9 mouse cellular contexts compared by ENCODE assay signal in genomic region chr3:79841475-79841874, GRCm38 (mm10). TPM values are rescaled to one million over a fixed set of nuclear protein-coding genes. Genes with fewer than 3 reads are reported as not detected.
DNase-seq lines count a peak whose midpoint lies in the region; ATAC-seq and TF ChIP-seq lines count a peak whose summit lies in the region.
"Had no signal": no experiment of that assay in that cellular context is flagged by ENCODE, and none has a peak within 500 bp of the region (broad histone marks: within the 10 kb centered on the region; RNA-seq: fewer than 3 reads in every experiment).

No protein-coding gene starts in this region.

- H3K9me3 ChIP-seq in lung, embryonic 15.5 days: no peaks in the 10 kb centered on the region
- no peaks in the 10 kb centered on the region for H3K9me3 ChIP-seq in forebrain, embryonic 12.5 days
- H3K9me3 ChIP-seq in limb, embryonic 14.5 days (ENCODE audit: control insufficient read depth, low read length): no peaks in the 10 kb centered on the region

- H3K36me3 ChIP-seq in lung, embryonic 15.5 days: no peaks in the 10 kb centered on the region
- no peaks in the 10 kb centered on the region for H3K36me3 ChIP-seq in forebrain, embryonic 12.5 days (replicated peaks)
- no peaks in the 10 kb centered on the region for H3K36me3 ChIP-seq in limb, embryonic 14.5 days (ENCODE audit: control insufficient read depth, insufficient read depth, low read length)
- H3K36me3 ChIP-seq in small intestine, adult 2 months (ENCODE audit: control insufficient read depth, insufficient read depth, low read length): peaks cover 11% of the 10 kb centered on the region

- no peak for TF ChIP-seq POLR2A in limb, embryonic 14.5 days (IDR thresholded peaks at IDR 0.05; ENCODE audit: borderline replicate concordance, extremely low read depth, insufficient read depth, insufficient read length)
- TF ChIP-seq POLR2A in small intestine, adult 2 months (IDR thresholded peaks at IDR 0.05; ENCODE audit: low read depth, low read length): no peak

- no peak for TF ChIP-seq CTCF in small intestine, adult 2 months (IDR thresholded peaks at IDR 0.05; ENCODE audit: extremely low read depth, insufficient read length, insufficient replicate concordance, low read depth, low read length)

- peak overlapping the region; percentile 69 for H3K4me2 ChIP-seq in lung, embryonic 15.5 days
- H3K4me2 ChIP-seq in forebrain, embryonic 12.5 days: peak overlapping the region; percentile 69
- peak overlapping the region; percentile 69 for H3K4me2 ChIP-seq in limb, embryonic 14.5 days (replicated peaks; ENCODE audit: low read depth, low read length, severe bottlenecking)

- no peak overlapping the region for H3K9ac ChIP-seq in lung, embryonic 15.5 days
- no peak overlapping the region for H3K9ac ChIP-seq in forebrain, embryonic 12.5 days
- H3K9ac ChIP-seq in limb, embryonic 14.5 days (ENCODE audit: low read depth, low read length, severe bottlenecking): 0 out of 2 replicates have a peak overlapping the region, but pooled peaks have one; percentile 18

- no peaks in the 10 kb centered on the region for H3K27me3 ChIP-seq in lung, embryonic 15.5 days
- no peaks in the 10 kb centered on the region for H3K27me3 ChIP-seq in forebrain, embryonic 12.5 days
- no peaks in the 10 kb centered on the region for H3K27me3 ChIP-seq in limb, embryonic 14.5 days (ENCODE audit: control insufficient read depth, insufficient read depth, low read length)
- H3K27me3 ChIP-seq in small intestine, adult 2 months (ENCODE audit: control insufficient read depth, insufficient read depth, low read length): no peaks in the 10 kb centered on the region

- no peak for DNase-seq in lung, postnatal 25 days (ENCODE audit: low spot score)
- no peak for DNase-seq in limb, embryonic 14.5 days (ENCODE audit: low spot score)
- no peak for DNase-seq in urinary bladder, postnatal 36 days (ENCODE audit: low spot score in 2 of 2)
- DNase-seq in adrenal gland, postnatal 14 days: no peak
- no peak for DNase-seq in cerebellum, postnatal 4 days (ENCODE audit: low spot score in 2 of 2)
- DNase-seq: right cerebral cortex, postnatal 14 days had no signal

- H3K4me1 ChIP-seq in lung, embryonic 15.5 days: peaks cover 4% of the 10 kb centered on the region
- H3K4me1 ChIP-seq in forebrain, embryonic 12.5 days: peaks cover 4% of the 10 kb centered on the region; the same call in 1 of the 2 replicates
- no peaks in the 10 kb centered on the region for H3K4me1 ChIP-seq in limb, embryonic 14.5 days (ENCODE audit: control insufficient read depth, insufficient read depth, low read length)
- H3K4me1 ChIP-seq in small intestine, adult 2 months (ENCODE audit: control insufficient read depth, insufficient read depth, insufficient read length, low read length): peaks cover 4% of the 10 kb centered on the region

- H3K27ac ChIP-seq in lung, embryonic 15.5 days: no peak overlapping the region
- H3K27ac ChIP-seq in forebrain, embryonic 12.5 days: peak overlapping the region; percentile 53; the same call in 1 of the 2 replicates
- H3K27ac ChIP-seq in limb, embryonic 14.5 days (replicated peaks; ENCODE audit: low read depth, low read length): no peak overlapping the region
- peak overlapping the region; percentile 88 for H3K27ac ChIP-seq in small intestine, adult 2 months (ENCODE audit: insufficient read depth, low read depth, low read length)

- WGBS in lung, embryonic 15.5 days: 61% methylated on average over 6 of the region's 6 CpGs
- 42% methylated on average over 6 of the region's 6 CpGs for WGBS in forebrain, embryonic 12.5 days
- WGBS in limb, embryonic 14.5 days: 74% methylated on average over 6 of the region's 6 CpGs
- 23% methylated on average over 6 of the region's 6 CpGs for WGBS in small intestine, adult 2 months

- peak overlapping the region; percentile 56 for H3K4me3 ChIP-seq in lung, embryonic 15.5 days
- H3K4me3 ChIP-seq in forebrain, embryonic 12.5 days (replicated peaks): peak overlapping the region; percentile 50
- H3K4me3 ChIP-seq in limb, embryonic 14.5 days (replicated peaks; ENCODE audit: low read length): peak overlapping the region; percentile 54
- H3K4me3 ChIP-seq in small intestine, adult 2 months (ENCODE audit: low read depth, low read length): no peak overlapping the region

- ATAC-seq in lung, embryonic 15.5 days (ENCODE audit: borderline replicate concordance, extremely low read depth, low FRiP score, low TSS enrichment): no peak
- ATAC-seq in forebrain, embryonic 12.5 days (ENCODE audit: low FRiP score): peak; percentile 79
- ATAC-seq in limb, embryonic 14.5 days (ENCODE audit: low FRiP score, low read depth): no peak

RNA-seq across cellular contexts. Expression of gene Tmem144, which starts 11.1 kb away (rescaled TPM):
- polyA plus RNA-seq in lung, embryonic 15.5 days (2015; fragmentation: Nextera tagmentation; extraction: Ambion mirVana): 4.9 and 5.2 TPM in 2 replicates
- 3.7 and 4.3 TPM in 2 replicates for polyA plus RNA-seq in forebrain, embryonic 12.5 days (2016; fragmentation: Nextera tagmentation; extraction: Ambion mirVana)
- polyA plus RNA-seq in limb, embryonic 14.5 days (2012; rRNA removed): 1.2 and 1.4 TPM in 2 replicates
- 3.3 and 3.4 TPM in 2 replicates for polyA plus RNA-seq in limb, embryonic 14.5 days (2014; fragmentation: Nextera tagmentation; extraction: Ambion mirVana)
- polyA plus RNA-seq in small intestine, adult 2 months (2012; rRNA removed): 0.88 and 7.7 TPM in 2 replicates
- 8.6 and 11.0 TPM in 2 replicates for total RNA-seq in adrenal gland, postnatal 14 days (2021)

RNA-seq across cellular contexts. Expression of gene Fam198b, which starts 42.9 kb away (rescaled TPM):
- polyA plus RNA-seq in lung, embryonic 15.5 days (2015; fragmentation: Nextera tagmentation; extraction: Ambion mirVana): 23.6 and 27.1 TPM in 2 replicates
- polyA plus RNA-seq in forebrain, embryonic 12.5 days (2016; fragmentation: Nextera tagmentation; extraction: Ambion mirVana): 1.4 TPM in 2 replicates
- 9.5 and 9.6 TPM in 2 replicates for polyA plus RNA-seq in limb, embryonic 14.5 days (2012; rRNA removed)
- polyA plus RNA-seq in limb, embryonic 14.5 days (2014; fragmentation: Nextera tagmentation; extraction: Ambion mirVana): 6.5 and 8.1 TPM in 2 replicates
- polyA plus RNA-seq in small intestine, adult 2 months (2012; rRNA removed): 1.2 and 1.7 TPM in 2 replicates
- 27.3 and 31.0 TPM in 2 replicates for total RNA-seq in adrenal gland, postnatal 14 days (2021)

Comparison
In these comparisons a context has a peak if more than half of its experiments do, and no peak if none do; other contexts are left out.
1. H3K27ac ChIP-seq: peak in forebrain, embryonic 12.5 days (single experiment) and small intestine, adult 2 months (single experiment); none in lung, embryonic 15.5 days (single experiment) and limb, embryonic 14.5 days (single experiment).
2. Peak in every context shown above with its lines, with median percentiles within 50 percentile points of each other: H3K4me2 ChIP-seq.